Mouse (Mus musculus) liver, postnatal 0 days (tissue): Measurements from ENCODE around the gene Six3.

Source experiments
- CTCF ChIP-seq: sonication (generic); IDR thresholded peaks from 2 replicates; pipeline ENCODE4 v1.5.1; 2016; ENCODE audit warnings: antibody characterized with exemption, low read depth
- EP300 ChIP-seq: IDR thresholded peaks from 2 replicates; pipeline ENCODE4 v1.6.1; 2016; ENCODE audit warnings: antibody characterized with exemption, low read depth, mild to moderate bottlenecking

DNA sequence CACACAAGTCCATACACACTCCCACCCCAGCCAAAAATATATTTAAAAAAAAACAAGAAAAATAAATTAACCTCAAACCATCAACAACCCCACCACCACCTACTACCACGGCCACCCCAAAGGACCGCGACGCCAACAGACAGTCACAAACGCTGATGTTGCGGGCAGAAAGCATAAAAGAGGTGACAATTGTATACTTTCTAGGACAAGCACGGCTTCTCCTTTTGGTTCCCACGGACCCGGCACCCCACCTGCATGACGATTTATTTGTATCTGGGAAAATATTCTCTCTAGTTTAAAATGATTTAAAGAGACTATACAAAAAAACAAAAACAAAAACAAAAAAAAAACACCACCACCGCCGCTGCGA, 10.6 kb downstream of the Six3 start:
- TF ChIP-seq CTCF (no peak), EP300 (no peak)
